Mouse (Mus musculus) urinary bladder, postnatal 4 days (tissue): ENCODE measurements around the gene Dazl.
"Not testable (repeated sequence)": the region's sequence is repeated elsewhere in the genome, so short reads cannot be mapped to it uniquely, and the experiment has no call there.

ENCODE experiments used
- DNase-seq, 2 experiments: peaks; one replicate each; pipeline ENCODE4 v3.0.0; 2021 to 2022; ENCODE audit warnings: low spot score in 2 of 2

Gene Dazl

GRCm38 (mm10) chr17:50291485-50292200, 1.8 kb downstream of the Dazl start:
- no peak for DNase-seq

GRCm38 (mm10) chr17:50284845-50285244, 8.6 kb downstream of the Dazl start:
- no peak for DNase-seq

- DNase-seq, result not testable (repeated sequence)
These were observed 31.8 kb downstream of the Dazl start for GRCm38 (mm10) chr17:50261615-50262014.

GRCm38 (mm10) chr17:50260856-50261255, 32.6 kb downstream of the Dazl start:
- DNase-seq, result no peak

DNA sequence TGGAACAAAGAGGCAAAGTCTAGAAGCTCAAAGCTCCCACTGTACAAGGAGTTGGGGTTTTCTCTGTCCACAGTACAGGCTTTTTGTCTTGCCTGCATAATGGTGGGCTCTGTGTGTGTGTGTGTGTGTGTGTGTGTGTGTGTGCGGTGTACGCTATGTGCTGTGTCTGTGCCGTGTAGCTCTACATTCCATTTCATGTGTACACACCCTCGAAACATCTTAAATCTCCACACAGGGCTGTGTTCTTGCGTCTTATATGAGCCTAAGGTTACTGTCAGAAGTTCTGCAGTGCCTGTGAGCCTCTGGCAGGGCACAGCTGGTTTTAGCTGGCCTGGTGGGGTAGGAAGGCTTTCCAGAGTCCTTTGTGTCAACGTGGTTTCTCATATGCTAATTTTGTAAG, 46.8 kb downstream of the Dazl start:
- DNase-seq, result no peak

DNA sequence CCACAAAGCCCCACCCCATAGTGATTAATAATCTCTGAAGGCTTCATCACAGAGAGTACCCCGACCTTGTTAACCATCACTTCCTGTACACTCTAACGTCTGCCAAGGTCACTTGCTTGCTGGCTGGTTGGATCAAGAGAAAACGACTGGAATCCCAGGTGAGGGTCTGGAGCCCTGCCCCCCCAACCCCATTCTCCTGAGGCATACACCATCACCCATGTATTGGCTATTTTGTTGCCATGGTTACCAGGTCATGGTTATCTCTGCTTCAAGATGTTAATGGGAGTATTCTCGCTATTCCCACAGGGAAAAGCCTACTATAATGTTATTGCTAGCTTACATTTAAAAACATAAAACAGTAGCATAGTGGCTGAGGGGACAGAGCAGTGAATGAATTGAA, 48.8 kb downstream of the Dazl start:
- no peak for DNase-seq

GRCm38 (mm10) chr17:50243326-50243725, 50.1 kb downstream of the Dazl start:
- no peak for DNase-seq

- DNase-seq, result no peak
These were observed 55.4 kb downstream of the Dazl start for GRCm38 (mm10) chr17:50237818-50238610.

- DNase-seq, result peak; percentile 70 to 88
These were observed 56.1 kb downstream of the Dazl start for GRCm38 (mm10) chr17:50237436-50237709.

DNA sequence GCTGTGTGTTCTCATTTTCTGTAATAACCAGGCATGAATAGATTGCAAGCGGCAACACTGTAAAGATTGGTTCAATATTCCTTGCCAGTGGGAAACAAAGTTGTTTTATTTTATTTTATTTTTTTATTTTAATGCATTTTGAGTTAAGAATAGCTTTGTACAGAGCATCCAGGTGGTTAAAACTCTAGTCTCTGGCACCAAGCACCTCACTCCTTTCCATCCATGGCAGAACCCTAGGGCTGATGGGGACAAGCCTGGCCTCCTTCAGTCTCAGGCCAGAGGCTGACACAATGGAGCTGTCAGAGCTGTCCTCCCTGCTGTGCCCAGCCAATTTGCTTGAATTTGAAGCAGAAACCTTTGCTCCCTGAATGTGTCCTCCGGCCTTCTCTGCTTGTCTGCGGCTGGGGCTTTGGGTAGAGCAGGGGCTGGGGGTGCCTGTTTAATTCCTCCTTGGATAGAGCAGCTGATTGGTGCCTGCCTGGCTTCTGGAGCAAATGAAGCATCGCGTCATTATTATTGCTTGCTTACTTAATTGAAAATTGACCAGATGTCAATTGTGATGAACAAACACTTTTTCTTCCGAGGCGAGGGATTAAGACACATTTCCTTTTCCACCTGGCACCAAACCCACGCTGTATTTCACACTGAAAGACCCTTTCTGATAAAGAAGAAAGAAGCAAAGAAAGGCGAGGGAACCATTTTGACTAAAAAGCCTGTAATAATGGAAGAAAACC, 56.6 kb downstream of the Dazl start:
- peak in 1 of 2 experiments; percentile 47 for DNase-seq

DNA sequence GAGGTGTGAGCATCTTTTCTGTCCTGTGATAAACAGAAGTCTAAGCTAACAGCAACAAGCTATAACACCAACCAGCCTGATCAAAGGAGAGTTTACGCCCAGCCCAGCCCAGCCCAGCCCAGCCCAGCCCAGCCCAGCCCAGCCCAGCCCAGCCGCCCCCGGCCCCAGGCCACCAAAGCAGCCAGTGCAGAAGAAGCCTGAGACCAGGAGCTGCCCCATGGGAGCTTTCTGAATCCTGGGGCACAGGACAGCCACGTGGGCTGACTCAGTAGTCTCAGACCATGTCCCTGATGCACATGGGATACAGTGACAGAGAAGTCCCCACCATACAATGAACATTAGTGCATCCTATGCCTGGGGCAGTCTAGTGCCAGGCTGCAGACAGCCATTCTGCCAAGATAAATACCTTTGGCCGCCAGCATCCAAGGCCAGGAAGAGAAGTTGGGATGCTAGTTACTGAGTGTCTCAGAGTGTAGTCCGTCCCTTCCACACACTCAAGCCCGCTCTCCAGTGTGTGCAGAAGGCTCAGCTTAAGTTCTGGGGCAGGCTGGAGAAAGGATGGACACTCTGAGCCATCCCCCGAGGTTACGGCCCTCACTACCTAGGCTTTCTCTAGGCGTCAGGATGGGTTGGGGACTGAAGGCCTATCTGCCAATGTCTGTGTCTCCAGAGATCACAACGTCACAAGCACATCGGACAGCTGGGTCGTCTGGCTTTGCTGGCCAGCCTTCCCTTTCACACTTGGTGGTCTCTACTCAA, 57.3 kb downstream of the Dazl start:
- DNase-seq, result peak in 1 of 2 experiments; percentile 52

DNA sequence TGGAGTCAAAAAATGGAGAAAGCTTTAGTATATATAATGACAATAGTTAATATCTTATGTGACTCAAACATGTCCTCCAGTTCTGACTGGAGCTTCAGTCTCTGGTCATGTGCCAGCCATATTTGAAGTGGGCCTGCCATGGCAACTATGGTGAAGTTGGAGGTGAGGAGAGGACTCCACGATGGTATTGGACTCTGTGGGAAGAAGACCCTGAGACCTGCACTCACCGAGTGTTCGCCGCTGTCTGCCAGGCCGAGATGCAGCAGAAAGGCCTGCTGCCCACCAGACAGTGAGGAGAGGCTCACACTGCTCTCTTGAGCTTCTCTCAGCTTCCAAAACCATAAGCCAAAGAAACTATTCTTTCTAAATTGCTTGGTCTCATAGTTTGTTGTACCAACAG, 59.5 kb downstream of the Dazl start:
- peak in 1 of 2 experiments; percentile 49 for DNase-seq

GRCm38 (mm10) chr17:50232821-50233220, 60.6 kb downstream of the Dazl start:
- peak in 1 of 2 experiments; percentile 57 for DNase-seq

- no peak for DNase-seq
These were observed 62.2 kb downstream of the Dazl start for GRCm38 (mm10) chr17:50231206-50231605.

DNA sequence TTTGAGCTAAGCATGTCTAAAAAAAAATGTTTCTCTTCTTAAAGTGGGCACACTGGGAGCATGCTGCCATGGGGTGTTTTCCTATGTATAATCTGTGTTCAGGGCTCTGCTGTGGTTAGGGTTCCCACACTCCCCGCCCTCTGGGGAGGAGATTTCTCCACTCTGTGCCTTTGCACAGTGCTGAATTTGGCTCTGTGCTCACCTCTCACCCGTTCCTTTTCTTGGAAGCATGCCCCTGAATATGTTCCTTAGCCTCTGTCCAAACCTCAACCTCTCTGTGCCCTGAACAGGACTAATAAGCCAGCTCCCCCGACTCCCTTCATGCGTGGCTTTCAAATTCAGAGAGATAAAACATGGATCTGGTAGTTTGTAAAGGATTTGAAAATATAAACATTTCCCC, 63.9 kb downstream of the Dazl start:
- peak in 1 of 2 experiments; percentile 54 for DNase-seq
